Mouse (Mus musculus) hindbrain, embryonic 15.5 days (tissue): ENCODE data around the gene Akap13. TPM values are rescaled to one million over a fixed set of nuclear protein-coding genes. Genes with fewer than 3 reads are reported as not detected.

Experiments used
- ATAC-seq: fragments of 200-750 bp; cut with Nextera tagmentation; 2 replicates; pipeline ENCODE4 v1.8.0; 2017; ENCODE audit warnings: low read depth, moderate number of reproducible peaks, moderate TSS enrichment; ENCODE audit not compliant: low FRiP score
- H3K27ac ChIP-seq: fragments of 300-500 bp; sonication (generic); replicated peaks from 2 replicates; pipeline ENCODE4 v1.5.1; 2015; ENCODE audit warnings: mild to moderate bottlenecking, inconsistent platforms
- H3K27me3 ChIP-seq: fragments of 300-500 bp; sonication (generic); 2 replicates; pipeline ENCODE4 v1.6.1; 2015; ENCODE audit warnings: control low read depth, inconsistent platforms
- H3K36me3 ChIP-seq: fragments of 300-500 bp; sonication (generic); 2 replicates; pipeline ENCODE4 v1.6.1; 2015; ENCODE audit warnings: control low read depth, inconsistent platforms
- H3K4me1 ChIP-seq: fragments of 300-500 bp; sonication (generic); replicated peaks from 2 replicates; pipeline ENCODE4 v1.6.1; 2015; ENCODE audit warnings: control low read depth, inconsistent platforms
- H3K4me2 ChIP-seq: fragments of 300-500 bp; sonication (generic); 2 replicates; pipeline ENCODE4 v1.6.1; 2015; ENCODE audit warnings: moderate library complexity, mild to moderate bottlenecking, inconsistent platforms
- H3K4me3 ChIP-seq: fragments of 300-500 bp; sonication (generic); 2 replicates; pipeline ENCODE4 v1.5.1; 2015; ENCODE audit warnings: mild to moderate bottlenecking, inconsistent platforms
- H3K9ac ChIP-seq: fragments of 300-500 bp; sonication (generic); 2 replicates; pipeline ENCODE4 v1.6.1; 2015; ENCODE audit warnings: inconsistent platforms
- H3K9me3 ChIP-seq: fragments of 300-500 bp; sonication (generic); 2 replicates; pipeline ENCODE4 v1.6.1; 2016; ENCODE audit warnings: control low read depth, inconsistent platforms
- WGBS: fragments of 180-500 bp; shearing (Covaris S2); methylation state at CpG from one replicate; pipeline ENCODE4 v1.1.7; 2015; 5-methylcytosine and 5-hydroxymethylcytosine counted together
- polyA plus RNA-seq: library from polyadenylated mRNA; unstranded; fragments of >200 nt; fragmentation: Nextera tagmentation; extraction: Ambion mirVana; gene quantifications from 2 replicates; pipeline ENCODE4 v1.2.1, GENCODE M21; 2015

Gene Akap13
- polyA plus RNA-seq, 1 experiment from 2014 or later: 15.3 TPM

DNA sequence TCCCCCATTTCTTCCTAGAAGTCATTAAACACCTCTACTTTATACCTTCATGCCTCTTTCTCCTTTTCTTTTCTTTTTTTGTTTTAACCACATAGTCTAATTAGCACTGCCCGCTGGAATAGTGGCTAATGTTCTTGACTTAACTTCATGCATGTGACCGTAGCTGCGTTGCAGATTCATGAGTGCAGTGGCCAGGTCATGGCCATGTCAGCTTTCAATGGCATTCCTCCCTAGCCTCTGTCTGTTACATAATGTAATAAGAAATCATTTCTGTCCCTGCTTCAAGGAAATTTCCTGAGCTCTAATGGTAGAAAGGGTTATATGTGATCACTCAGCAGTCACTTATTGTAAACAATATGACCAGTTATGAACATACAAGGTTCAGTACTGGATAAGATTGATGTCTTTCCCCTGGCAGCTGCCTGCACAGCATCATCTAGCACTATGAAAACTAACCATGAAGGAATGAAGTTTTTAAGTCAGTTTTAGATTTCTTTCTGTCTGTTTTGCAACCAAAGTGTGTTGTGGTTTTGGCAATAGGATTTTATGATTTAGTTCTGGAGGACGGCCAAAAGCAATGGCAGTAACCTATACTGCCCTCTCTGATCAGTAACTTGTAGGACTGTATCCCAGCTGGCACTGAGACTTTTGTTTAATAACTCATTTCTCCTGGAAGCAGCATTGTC, 70.5 kb downstream of the Akap13 start:
- H3K27me3 ChIP-seq: no peaks in the 10 kb centered on the region
- H3K9ac ChIP-seq: no peak overlapping the region
- H3K4me3 ChIP-seq: no peak overlapping the region
- H3K9me3 ChIP-seq: no peaks in the 10 kb centered on the region
- no peaks in the 10 kb centered on the region for H3K36me3 ChIP-seq
- H3K4me1 ChIP-seq: no peaks in the 10 kb centered on the region
- 78% methylated on average over 4 of the region's 4 CpGs for WGBS
- no peak for ATAC-seq
- no peak overlapping the region for H3K4me2 ChIP-seq
- no peak overlapping the region for H3K27ac ChIP-seq

DNA sequence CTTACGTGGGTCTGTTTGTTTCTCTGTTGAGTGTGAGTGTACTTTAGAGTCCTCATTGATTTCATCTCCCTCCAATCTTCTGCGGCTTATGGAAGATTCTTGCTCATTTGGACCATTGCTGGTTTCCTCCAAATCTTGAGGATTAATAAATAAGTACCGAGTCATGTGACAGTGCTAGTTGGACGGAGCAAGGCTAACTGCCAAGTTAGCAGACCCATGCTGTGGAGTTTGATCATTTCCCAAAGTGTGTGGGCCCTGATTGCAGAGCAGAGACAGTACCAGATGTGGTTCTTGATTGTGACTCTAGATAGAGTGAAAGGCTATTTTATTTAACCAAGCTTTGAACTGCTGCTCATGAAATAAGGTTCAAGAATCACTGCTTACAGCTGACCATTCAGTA, 73.4 kb downstream of the Akap13 start:
- no peaks in the 10 kb centered on the region for H3K36me3 ChIP-seq
- no peaks in the 10 kb centered on the region for H3K9me3 ChIP-seq
- H3K27me3 ChIP-seq: no peaks in the 10 kb centered on the region
- H3K4me3 ChIP-seq: no peak overlapping the region
- no peaks in the 10 kb centered on the region for H3K4me1 ChIP-seq
- H3K4me2 ChIP-seq: no peak overlapping the region
- H3K9ac ChIP-seq: no peak overlapping the region
- ATAC-seq: no peak
- 85% methylated on average over 4 of the region's 4 CpGs for WGBS
- H3K27ac ChIP-seq: no peak overlapping the region

DNA sequence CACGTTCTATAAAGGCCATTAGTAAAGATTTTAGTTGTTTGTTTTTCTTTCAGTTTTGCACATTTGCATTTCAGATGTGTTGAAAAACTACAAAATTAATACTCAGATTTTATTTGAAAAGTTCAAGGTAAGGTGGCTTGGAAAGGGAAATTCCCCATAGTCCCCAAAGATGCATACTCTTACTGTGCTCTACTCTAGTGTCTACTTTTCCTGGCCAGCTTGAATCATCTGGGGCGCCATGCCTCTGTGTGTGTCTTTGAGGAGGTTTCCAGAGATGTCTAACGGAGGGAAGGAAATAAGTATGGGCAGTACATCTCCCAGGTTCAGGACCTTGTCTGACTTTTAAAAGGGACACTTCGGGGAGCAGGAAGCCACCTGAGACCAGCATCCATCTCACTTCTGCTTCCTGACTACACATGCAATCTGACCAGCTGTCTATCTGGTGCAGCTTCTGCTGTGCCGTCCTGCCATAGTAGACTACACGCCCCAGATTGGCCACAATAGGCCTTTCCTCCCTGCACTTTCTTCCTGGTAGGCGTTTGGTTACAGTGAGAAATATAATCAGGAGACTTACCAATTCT, 74.6 kb downstream of the Akap13 start:
- Histone ChIP-seq H3K9me3 (no peaks in the 10 kb centered on the region), H3K4me2 (no peak overlapping the region), H3K4me1 (no peaks in the 10 kb centered on the region), H3K4me3 (no peak overlapping the region), H3K27ac (no peak overlapping the region), H3K27me3 (no peaks in the 10 kb centered on the region), H3K9ac (no peak overlapping the region), H3K36me3 (no peaks in the 10 kb centered on the region)
- 91% methylated on average over 7 of the region's 7 CpGs for WGBS
- ATAC-seq: no peak

DNA sequence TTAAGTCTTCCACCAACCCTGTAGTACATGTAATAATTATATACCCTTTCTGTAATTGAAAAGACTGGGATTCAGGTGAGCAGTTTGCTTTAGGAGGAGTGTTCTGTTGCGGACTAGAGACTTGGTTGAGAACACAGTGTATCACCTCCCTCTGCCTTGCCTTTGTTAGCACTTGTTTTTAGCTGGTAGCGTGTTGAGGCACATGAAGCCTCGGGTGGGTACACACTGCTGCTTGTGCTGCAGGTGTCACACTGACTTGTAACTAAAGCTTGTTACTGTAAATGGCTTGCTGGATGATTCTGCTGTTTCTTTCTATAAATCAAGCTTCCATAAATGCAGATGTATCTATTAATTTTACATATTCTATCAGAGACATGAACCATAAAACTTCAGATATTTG, 75.3 kb downstream of the Akap13 start:
- no peak overlapping the region for H3K4me3 ChIP-seq
- no peaks in the 10 kb centered on the region for H3K27me3 ChIP-seq
- WGBS: 93% methylated on average over 3 of the region's 3 CpGs
- H3K4me1 ChIP-seq: no peaks in the 10 kb centered on the region
- H3K9ac ChIP-seq: no peak overlapping the region
- H3K27ac ChIP-seq: no peak overlapping the region
- no peaks in the 10 kb centered on the region for H3K36me3 ChIP-seq
- no peak for ATAC-seq
- no peak overlapping the region for H3K4me2 ChIP-seq
- H3K9me3 ChIP-seq: no peaks in the 10 kb centered on the region

DNA sequence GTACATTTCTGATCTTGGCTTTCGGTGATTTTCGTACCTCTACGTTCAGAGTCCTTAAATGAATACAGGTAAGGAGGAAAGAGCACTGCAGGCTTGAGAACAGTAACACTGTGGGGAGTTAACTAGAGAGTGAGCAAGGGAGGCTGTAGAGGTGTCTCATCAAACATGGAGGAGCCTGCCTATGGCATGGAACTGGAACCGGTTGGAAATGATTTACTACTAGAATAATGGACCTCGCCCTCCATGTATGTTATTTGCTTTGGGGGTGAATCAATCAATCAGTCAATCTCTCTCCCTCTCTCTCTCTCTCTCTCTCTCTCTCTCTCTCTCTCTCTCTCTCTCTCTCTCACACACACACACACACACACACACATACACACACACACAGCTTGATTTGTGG, 77.7 kb downstream of the Akap13 start:
- Histone ChIP-seq H3K36me3 (no peaks in the 10 kb centered on the region), H3K27ac (no peak overlapping the region), H3K9me3 (no peaks in the 10 kb centered on the region), H3K9ac (no peak overlapping the region), H3K4me1 (no peaks in the 10 kb centered on the region), H3K4me3 (no peak overlapping the region), H3K27me3 (no peaks in the 10 kb centered on the region), H3K4me2 (no peak overlapping the region)
- no peak for ATAC-seq
- WGBS: 96% methylated on average over 5 of the region's 5 CpGs

DNA sequence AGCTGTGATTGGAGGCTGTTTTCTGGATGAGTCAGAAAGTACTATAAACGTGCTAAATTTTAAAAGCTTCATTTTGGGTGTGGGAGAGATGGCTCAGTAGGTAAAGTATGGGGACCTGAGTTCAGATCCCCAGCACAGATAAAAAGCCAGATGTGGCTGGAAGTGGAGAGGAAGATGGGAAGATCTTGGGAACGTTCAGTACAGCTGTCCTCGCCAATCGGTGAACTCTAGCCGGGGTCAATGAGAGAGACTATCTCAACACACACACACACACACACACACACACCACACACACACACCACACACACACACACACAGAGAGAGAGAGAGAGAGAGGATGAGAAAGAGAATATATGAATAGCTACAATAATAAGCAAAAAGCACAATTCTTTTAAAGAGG, 81.0 kb downstream of the Akap13 start:
- H3K36me3 ChIP-seq: no peaks in the 10 kb centered on the region
- WGBS: 85% methylated on average over 5 of the region's 5 CpGs
- H3K27me3 ChIP-seq: no peaks in the 10 kb centered on the region
- ATAC-seq: no peak
- no peaks in the 10 kb centered on the region for H3K9me3 ChIP-seq
- H3K4me1 ChIP-seq: no peaks in the 10 kb centered on the region
- no peak overlapping the region for H3K27ac ChIP-seq
- H3K4me3 ChIP-seq: no peak overlapping the region
- no peak overlapping the region for H3K9ac ChIP-seq
- no peak overlapping the region for H3K4me2 ChIP-seq

DNA sequence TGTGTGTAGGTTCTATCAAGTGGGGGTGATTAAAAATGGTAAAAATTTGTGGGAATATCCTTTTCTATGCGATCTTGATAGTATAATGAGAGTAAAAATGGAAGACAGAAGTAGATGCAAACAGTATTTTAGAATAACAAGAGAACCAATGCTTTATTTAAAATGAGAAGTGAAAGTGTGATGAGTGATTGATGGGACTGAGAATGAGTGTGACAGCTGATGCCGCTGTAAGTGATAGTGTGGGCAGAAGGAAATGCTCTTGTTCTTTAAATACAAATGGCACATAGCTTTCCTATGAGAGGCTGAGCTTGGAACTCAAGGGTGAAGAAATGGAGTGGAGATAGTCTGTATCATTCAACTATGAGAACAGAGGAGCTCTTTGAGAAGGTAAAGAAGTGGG, 82.2 kb downstream of the Akap13 start:
- H3K9ac ChIP-seq: no peak overlapping the region
- no peak for ATAC-seq
- H3K27me3 ChIP-seq: no peaks in the 10 kb centered on the region
- H3K4me2 ChIP-seq: no peak overlapping the region
- H3K36me3 ChIP-seq: no peaks in the 10 kb centered on the region
- no peak overlapping the region for H3K27ac ChIP-seq
- WGBS: 90% methylated on average over 2 of the region's 2 CpGs
- no peaks in the 10 kb centered on the region for H3K9me3 ChIP-seq
- no peak overlapping the region for H3K4me3 ChIP-seq
- no peaks in the 10 kb centered on the region for H3K4me1 ChIP-seq

DNA sequence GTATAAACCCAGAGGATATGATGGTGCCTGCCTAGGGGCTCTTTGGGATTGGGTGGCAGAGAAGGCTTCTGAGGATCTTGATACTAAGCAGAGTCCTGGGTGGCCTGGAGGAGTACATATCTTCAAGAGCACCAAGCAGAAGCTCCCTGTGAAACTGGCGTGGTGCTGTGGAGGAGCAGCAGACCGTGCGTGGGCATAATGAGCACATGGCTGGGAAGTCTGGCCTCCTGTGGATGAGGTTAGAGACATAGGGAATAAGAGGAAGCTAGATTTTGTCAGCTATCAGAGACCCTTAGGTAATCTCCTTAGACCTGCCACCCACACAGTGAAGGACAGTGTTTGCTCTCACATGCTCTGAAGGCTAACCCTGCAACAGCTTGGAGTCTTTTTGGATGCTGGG, 83.2 kb downstream of the Akap13 start:
- Histone ChIP-seq H3K9ac (no peak overlapping the region), H3K4me1 (no peaks in the 10 kb centered on the region), H3K9me3 (no peaks in the 10 kb centered on the region), H3K4me3 (no peak overlapping the region), H3K4me2 (no peak overlapping the region), H3K27me3 (no peaks in the 10 kb centered on the region), H3K27ac (no peak overlapping the region), H3K36me3 (no peaks in the 10 kb centered on the region)
- ATAC-seq: no peak
- WGBS: 84% methylated on average over 3 of the region's 3 CpGs

DNA sequence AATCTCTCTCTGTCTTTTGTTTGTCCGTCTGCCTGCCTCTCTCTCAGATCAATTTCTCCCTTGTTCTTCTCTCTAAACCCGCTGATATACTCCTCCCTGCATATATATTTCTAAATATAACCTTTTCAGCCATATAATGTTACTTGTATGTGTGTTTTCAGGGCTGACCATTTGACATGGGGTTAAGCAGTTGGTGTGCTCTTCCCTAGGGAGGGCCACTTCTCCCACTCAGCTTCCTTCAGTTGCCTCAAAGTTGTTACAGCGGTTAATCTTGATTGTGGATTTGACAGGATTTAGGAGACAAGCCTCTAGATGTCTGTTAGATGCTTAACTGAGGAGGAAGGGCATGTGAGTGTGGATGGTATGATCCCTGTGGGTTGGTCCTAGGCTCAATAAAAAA, 83.8 kb downstream of the Akap13 start:
- no peak overlapping the region for H3K4me2 ChIP-seq
- H3K4me1 ChIP-seq: no peaks in the 10 kb centered on the region
- no peak overlapping the region for H3K27ac ChIP-seq
- ATAC-seq: no peak
- no peak overlapping the region for H3K4me3 ChIP-seq
- H3K27me3 ChIP-seq: no peaks in the 10 kb centered on the region
- H3K9me3 ChIP-seq: no peaks in the 10 kb centered on the region
- WGBS: 80% methylated on average over 3 of the region's 3 CpGs
- no peaks in the 10 kb centered on the region for H3K36me3 ChIP-seq
- no peak overlapping the region for H3K9ac ChIP-seq

DNA sequence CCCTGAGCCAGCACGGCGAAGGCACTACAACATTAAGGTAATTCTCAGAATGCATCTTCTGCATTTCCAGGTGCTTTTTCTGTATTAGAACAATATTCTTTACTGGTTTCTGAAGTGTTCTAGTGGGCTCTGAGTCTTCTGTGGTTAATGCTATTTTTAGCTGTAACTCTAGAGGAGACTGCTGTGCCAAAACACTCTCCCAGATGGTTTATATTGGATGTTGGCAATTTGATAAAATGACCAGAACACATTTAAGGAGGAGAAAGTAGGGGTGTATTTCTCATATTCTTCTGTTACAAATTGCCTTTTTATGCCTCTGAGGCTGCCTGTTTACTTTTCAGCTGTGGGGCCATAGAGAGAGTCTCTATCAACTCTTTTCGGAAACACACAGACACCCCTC, 94.5 kb downstream of the Akap13 start:
- no peak overlapping the region for H3K27ac ChIP-seq
- no peaks in the 10 kb centered on the region for H3K4me1 ChIP-seq
- H3K4me3 ChIP-seq: no peak overlapping the region
- 85% methylated on average over 3 of the region's 3 CpGs for WGBS
- H3K36me3 ChIP-seq: no peaks in the 10 kb centered on the region
- H3K4me2 ChIP-seq: no peak overlapping the region
- H3K27me3 ChIP-seq: no peaks in the 10 kb centered on the region
- H3K9me3 ChIP-seq: no peaks in the 10 kb centered on the region
- H3K9ac ChIP-seq: no peak overlapping the region
- no peak for ATAC-seq

DNA sequence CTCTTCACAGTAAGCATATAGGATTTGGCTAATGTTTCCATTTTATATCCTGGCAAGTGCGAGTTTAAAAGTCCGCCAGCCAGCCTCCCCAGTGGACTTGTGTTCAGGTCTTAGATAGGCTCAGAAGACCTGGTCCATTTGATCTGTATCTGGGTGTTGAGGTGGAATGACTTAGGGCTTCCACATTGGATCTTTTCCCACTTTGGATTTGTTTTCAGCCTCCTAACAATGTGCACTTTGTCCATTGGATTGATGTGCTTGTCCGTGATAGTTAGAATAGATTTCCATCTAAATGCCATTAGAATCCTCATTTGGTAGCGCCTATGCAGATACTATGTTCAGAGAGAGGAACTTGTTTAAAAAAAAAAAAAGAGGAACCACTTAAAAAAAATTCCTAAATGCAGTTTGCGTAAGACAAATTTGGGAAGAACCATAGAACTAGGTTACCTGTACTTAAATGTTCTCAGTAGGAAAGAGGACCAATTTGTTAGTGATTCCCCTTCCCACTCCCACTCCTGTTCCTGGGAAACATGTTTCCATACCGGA, 95.5 kb downstream of the Akap13 start:
- Histone ChIP-seq H3K9ac (no peak overlapping the region), H3K9me3 (no peaks in the 10 kb centered on the region), H3K36me3 (no peaks in the 10 kb centered on the region), H3K27me3 (no peaks in the 10 kb centered on the region), H3K4me2 (no peak overlapping the region), H3K4me3 (no peak overlapping the region), H3K4me1 (no peaks in the 10 kb centered on the region), H3K27ac (no peak overlapping the region)
- WGBS: 87% methylated on average over 6 of the region's 6 CpGs
- ATAC-seq: no peak

DNA sequence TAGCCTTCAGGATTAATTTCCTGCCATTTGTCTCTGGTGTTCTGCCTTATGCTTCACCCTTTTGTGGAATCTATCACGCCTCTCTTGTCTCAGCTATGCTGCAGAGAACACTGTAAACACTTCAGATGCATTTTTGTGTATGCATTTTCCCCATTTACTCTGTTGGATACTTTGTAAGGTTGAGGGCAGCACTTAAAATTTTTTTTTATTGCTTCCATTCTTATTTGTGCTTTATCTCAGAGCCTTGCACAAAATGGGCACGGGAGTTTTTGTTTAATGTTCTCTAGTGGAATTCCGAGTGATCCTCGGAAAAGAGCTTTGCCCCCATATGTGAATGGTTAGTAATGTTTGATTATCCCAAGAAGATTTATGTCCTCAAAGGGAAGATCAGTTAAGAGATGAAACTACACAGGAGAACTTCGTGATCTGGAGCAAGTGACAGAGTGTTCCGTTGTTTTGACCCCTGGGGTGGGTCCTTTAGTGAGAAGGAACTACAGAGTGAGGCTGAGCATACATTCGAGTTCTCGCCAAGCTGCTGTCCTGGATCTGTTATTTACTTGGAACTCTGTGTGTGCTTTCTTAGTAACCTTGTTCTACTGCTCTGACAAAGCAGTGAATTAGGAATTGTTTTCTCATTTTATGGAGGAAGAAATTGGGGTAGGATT, 97.8 kb downstream of the Akap13 start:
- Histone ChIP-seq H3K27me3 (no peaks in the 10 kb centered on the region), H3K4me1 (no peaks in the 10 kb centered on the region), H3K9me3 (no peaks in the 10 kb centered on the region), H3K4me2 (no peak overlapping the region), H3K9ac (no peak overlapping the region), H3K36me3 (no peaks in the 10 kb centered on the region), H3K27ac (no peak overlapping the region), H3K4me3 (no peak overlapping the region)
- WGBS: 85% methylated on average over 8 of the region's 8 CpGs
- ATAC-seq: no peak
